Mouse (Mus musculus): ENCODE data around the gene Alg14. TPM values are rescaled to one million over a fixed set of nuclear protein-coding genes. Genes with fewer than 3 reads are reported as not detected.

The Alg14 gene
- total and polyA plus RNA-seq, 3 experiments = 3.2 to 20.1 TPM; not detected in 1

DNA sequence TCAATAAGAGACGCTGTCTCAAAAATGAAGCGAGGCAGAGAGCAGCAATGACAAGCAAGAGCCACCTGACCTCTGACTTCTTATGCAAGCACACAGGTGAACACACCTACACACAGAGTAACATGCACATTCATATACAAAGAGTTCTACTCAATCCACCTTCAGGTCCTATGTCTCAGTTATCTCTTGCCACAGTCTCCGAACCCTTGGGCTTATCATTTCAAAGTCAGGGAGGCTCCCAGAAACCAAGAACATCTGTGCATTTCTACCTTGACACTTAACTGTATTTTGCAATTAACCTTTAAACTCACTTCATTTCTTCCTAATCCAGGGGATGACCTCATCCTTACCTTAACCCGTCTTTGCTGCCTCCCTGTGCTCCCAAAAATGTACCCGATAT lies 24.3 kb upstream of the Alg14 start:
- Histone ChIP-seq H3K4me1 (ENCODE audit: control insufficient read depth in 1 of 2, insufficient read depth in 2 of 2, low read length in 2 of 2) (peaks cover 2 to 9% of the 10 kb centered on the region in 2 experiments; a peak in 2 of 4 replicates), H3K9me3 (replicated peaks; ENCODE audit: insufficient read depth, low read length) (no peaks in the 10 kb centered on the region), H3K36me3 (ENCODE audit: control insufficient read depth in 1 of 2, insufficient read depth in 2 of 2, low read length in 2 of 2) (peaks cover 0 to 4% of the 10 kb centered on the region in 2 experiments; a peak in 1 of 4 replicates), H3K4me3 (ENCODE audit: control insufficient read depth in 1 of 2, insufficient read depth in 1 of 2, low read depth in 2 of 2, low read length in 2 of 2) (no peak overlapping the region), H3K9ac (ENCODE audit: control insufficient read depth, low read depth, low read length, poor library complexity, severe bottlenecking) (no peak overlapping the region), H3K79me2 (ENCODE audit: control insufficient read depth, insufficient read depth, low read length, poor library complexity) (no peaks in the 10 kb centered on the region), H3K27ac (ENCODE audit: control insufficient read depth, low read depth, low read length) (no peak overlapping the region), H3K27me3 (ENCODE audit: control insufficient read depth in 1 of 2, insufficient read depth in 2 of 2, low read length in 2 of 2) (peaks cover 16 to 19% of the 10 kb centered on the region in 2 experiments)
- no peak for DNase-seq (ENCODE audit: low read depth, low spot score)
- TF ChIP-seq USF1 (IDR thresholded peaks at IDR 0.05; ENCODE audit: low read depth, low read length) = no peak
- no peak for TF ChIP-seq HCFC1 (IDR thresholded peaks at IDR 0.05; ENCODE audit: low read depth, low read length)
- TF ChIP-seq TBP (IDR thresholded peaks at IDR 0.05; ENCODE audit: low read depth, low read length) = no peak
- no peak for TF ChIP-seq POLR2AphosphoS2 (IDR thresholded peaks at IDR 0.05; ENCODE audit: low read length)
- TF ChIP-seq RCOR1 (IDR thresholded peaks at IDR 0.05; ENCODE audit: low read depth, low read length) = no peak
- no peak for TF ChIP-seq POLR2AphosphoS5 (IDR thresholded peaks at IDR 0.05; ENCODE audit: borderline replicate concordance, low read depth, low read length)
- no peak for TF ChIP-seq POLR2A (IDR thresholded peaks at IDR 0.05; ENCODE audit: control insufficient read depth in 1 of 2, insufficient read depth in 1 of 2, low read depth in 1 of 2, low read length in 2 of 2, poor library complexity in 1 of 2)
- no peak for TF ChIP-seq MAFK (IDR thresholded peaks at IDR 0.05; ENCODE audit: borderline replicate concordance, low read depth, low read length)
- no peak for TF ChIP-seq BHLHE40 (IDR thresholded peaks at IDR 0.05; ENCODE audit: borderline replicate concordance, low read depth, low read length)
- TF ChIP-seq E2F4 (IDR thresholded peaks at IDR 0.05; ENCODE audit: borderline replicate concordance, low read depth, low read length) = no peak
- TF ChIP-seq KAT2A (conservative IDR thresholded peaks at IDR 0.05; ENCODE audit: low read depth, low read length) = no peak
- TF ChIP-seq CTCF (IDR thresholded peaks at IDR 0.05 in 2 of 3, conservative IDR thresholded peaks at IDR 0.05 in 1 of 3; ENCODE audit: control insufficient read depth in 1 of 3, insufficient read depth in 1 of 3, low read depth in 2 of 3, low read length in 3 of 3, poor library complexity in 1 of 3, severe bottlenecking in 1 of 3) = no peak
- TF ChIP-seq CHD2 (IDR thresholded peaks at IDR 0.05; ENCODE audit: low read length) = no peak
- TF ChIP-seq SIN3A (IDR thresholded peaks at IDR 0.05; ENCODE audit: low read length) = no peak
- TF ChIP-seq USF2 (IDR thresholded peaks at IDR 0.05; ENCODE audit: borderline replicate concordance in 1 of 2, insufficient read depth in 1 of 2, low read depth in 1 of 2, low read length in 2 of 2) = no peak
- TF ChIP-seq TAL1 (IDR thresholded peaks at IDR 0.05; ENCODE audit: low read length) = no peak
- TF ChIP-seq ZC3H11A (IDR thresholded peaks at IDR 0.05; ENCODE audit: low read depth, low read length) = no peak

DNA sequence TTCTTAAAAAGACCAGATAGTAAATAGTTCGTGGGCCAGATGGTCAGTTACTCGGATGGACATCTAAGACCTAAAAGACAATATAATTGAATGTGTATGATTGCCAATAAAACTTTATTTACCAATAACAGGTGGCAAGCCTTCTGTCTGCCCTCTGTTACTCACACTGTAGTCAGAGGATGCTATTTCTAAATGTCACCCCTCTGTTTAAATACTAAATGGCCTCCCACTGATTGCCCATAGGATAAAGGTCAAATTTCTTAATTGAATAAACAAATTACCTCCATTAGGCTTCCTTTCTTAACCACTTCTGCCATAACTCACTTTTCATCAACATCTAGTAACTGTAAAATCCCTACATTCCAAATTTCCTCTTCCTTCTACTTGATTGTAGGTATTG lies 19.0 kb upstream of the Alg14 start:
- TF ChIP-seq UBTF (IDR thresholded peaks at IDR 0.05; ENCODE audit: borderline replicate concordance, insufficient read depth, low read depth, low read length) (no peak), MAZ (IDR thresholded peaks at IDR 0.05; ENCODE audit: low read depth, low read length) (no peak), POLR2AphosphoS2 (IDR thresholded peaks at IDR 0.05; ENCODE audit: low read length) (no peak), NELFE (IDR thresholded peaks at IDR 0.05; ENCODE audit: low read depth, low read length) (no peak), CTCF (IDR thresholded peaks at IDR 0.05 in 2 of 3, conservative IDR thresholded peaks at IDR 0.05 in 1 of 3; ENCODE audit: control insufficient read depth in 1 of 3, insufficient read depth in 1 of 3, low read depth in 2 of 3, low read length in 3 of 3, poor library complexity in 1 of 3, severe bottlenecking in 1 of 3) (no peak), USF2 (IDR thresholded peaks at IDR 0.05; ENCODE audit: borderline replicate concordance in 1 of 2, insufficient read depth in 1 of 2, low read depth in 1 of 2, low read length in 2 of 2) (no peak), TCF12 (IDR thresholded peaks at IDR 0.05; ENCODE audit: low read depth, low read length) (no peak), HCFC1 (IDR thresholded peaks at IDR 0.05; ENCODE audit: low read depth, low read length) (no peak), RCOR1 (IDR thresholded peaks at IDR 0.05; ENCODE audit: low read depth, low read length) (no peak)
- no peak for DNase-seq (ENCODE audit: low read depth, low spot score)
- H3K9me3 ChIP-seq (replicated peaks; ENCODE audit: insufficient read depth, low read length) = no peaks in the 10 kb centered on the region
- no peak overlapping the region for H3K4me3 ChIP-seq (ENCODE audit: control insufficient read depth in 1 of 2, insufficient read depth in 1 of 2, low read depth in 2 of 2, low read length in 2 of 2)
- H3K9ac ChIP-seq (ENCODE audit: control insufficient read depth, low read depth, low read length, poor library complexity, severe bottlenecking) = no peak overlapping the region
- no peaks in the 10 kb centered on the region for H3K79me2 ChIP-seq (ENCODE audit: control insufficient read depth, insufficient read depth, low read length, poor library complexity)
- no peak overlapping the region for H3K27ac ChIP-seq (ENCODE audit: control insufficient read depth, low read depth, low read length)
- H3K36me3 ChIP-seq (ENCODE audit: control insufficient read depth in 1 of 2, insufficient read depth in 2 of 2, low read length in 2 of 2) = no peaks in the 10 kb centered on the region
- peaks cover under 1 to 3% of the 10 kb centered on the region in 2 experiments for H3K27me3 ChIP-seq (ENCODE audit: control insufficient read depth in 1 of 2, insufficient read depth in 2 of 2, low read length in 2 of 2)
- H3K4me1 ChIP-seq (ENCODE audit: control insufficient read depth in 1 of 2, insufficient read depth in 2 of 2, low read length in 2 of 2) = no peaks in the 10 kb centered on the region
